Mouse (Mus musculus) lung, adult 2 months (tissue): Measurements from ENCODE around the gene Spata33. TPM values are rescaled to one million over a fixed set of nuclear protein-coding genes. Genes with fewer than 3 reads are reported as not detected.
"Not testable (repeated sequence)": the region's sequence is repeated elsewhere in the genome, so short reads cannot be mapped to it uniquely, and the experiment has no call there.

Source experiments
- DNase-seq: peaks from one replicate; pipeline ENCODE4 v3.0.0; 2022
- H3K4me1 ChIP-seq: fragments of 200-500 bp; 2 replicates; pipeline ENCODE4 v1.6.1; 2011; ENCODE audit warnings: low read length; ENCODE audit not compliant: control insufficient read depth, insufficient read depth
- H3K4me3 ChIP-seq: fragments of 200-500 bp; replicated peaks from 2 replicates; pipeline ENCODE3; 2011; ENCODE audit warnings: low read depth, mild to moderate bottlenecking, control low read depth, low read length; ENCODE audit errors: extremely low read depth
- CTCF ChIP-seq: fragments of 200-500 bp; IDR thresholded peaks from 2 replicates; pipeline ENCODE4 v1.5.1; 2011; ENCODE audit warnings: mild to moderate bottlenecking, low read length, control low read depth; ENCODE audit not compliant: insufficient read depth
- POLR2A ChIP-seq: fragments of 200-500 bp; IDR thresholded peaks from 2 replicates; pipeline ENCODE4 v1.6.1; 2011; ENCODE audit warnings: low read depth, mild to moderate bottlenecking, control low read depth, low read length, borderline replicate concordance; ENCODE audit errors: extremely low read depth
- WGBS: fragments of 180-500 bp; shearing (Covaris S2); methylation state at CpG from one replicate; pipeline ENCODE4 v1.1.7; 2018; 5-methylcytosine and 5-hydroxymethylcytosine counted together
- polyA plus RNA-seq: library from polyadenylated mRNA; depleted of rRNA; stranded (reverse); fragments of >200 nt; gene quantifications from 2 replicates; pipeline ENCODE4 v1.2.3, GENCODE M21; 2012; rRNA removed

Gene Spata33
- polyA plus RNA-seq, result 2.8 and 3.1 TPM in 2 replicates

DNA sequence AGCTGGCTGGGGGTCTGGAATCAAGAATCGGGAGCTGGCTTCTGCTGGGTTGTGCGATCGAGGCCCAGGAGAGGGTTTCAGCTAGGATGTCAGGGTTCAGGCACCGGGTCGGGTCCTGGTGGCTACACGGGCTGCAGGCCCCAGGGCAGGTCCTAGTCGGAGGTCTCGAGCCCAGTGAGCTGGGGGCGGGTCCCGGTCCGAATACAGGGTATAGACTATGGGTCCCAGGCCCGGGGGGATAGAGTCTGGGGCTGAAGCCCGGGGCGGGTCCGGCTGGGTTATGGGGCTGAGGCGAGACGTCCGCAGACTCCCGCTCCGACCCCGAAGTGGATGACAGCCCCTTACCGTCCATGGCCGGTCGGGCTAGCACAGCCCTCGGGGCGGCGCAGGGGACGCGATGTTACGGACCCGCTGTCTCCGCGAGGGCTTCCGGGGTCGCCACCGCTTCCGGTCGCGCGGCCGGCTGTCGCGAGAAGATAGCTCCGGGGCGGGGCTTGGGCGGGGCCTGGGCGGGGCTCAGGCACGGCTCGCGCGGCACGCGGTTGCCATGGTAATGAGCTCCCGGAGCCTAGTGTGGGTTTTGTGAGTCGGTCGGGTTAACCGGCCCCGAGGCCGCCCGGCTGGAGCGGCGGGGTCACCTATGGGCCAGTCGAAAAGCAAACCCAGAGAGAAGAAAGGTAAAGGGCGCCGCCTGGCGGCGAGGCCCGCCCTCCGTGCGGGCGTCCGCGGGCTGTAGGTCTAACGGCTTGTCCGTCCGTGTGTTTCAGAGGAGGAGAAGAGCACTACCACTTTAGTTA lies at the start of gene Spata33, which contains the start of gene Chmp1a:
Gene Spata33 (plus strand): TSS at position 512 of the 797 bp plus-strand sequence.
Gene Chmp1a (minus strand): TSS at position 443 of the 797 bp plus-strand sequence.
- peak; percentile 86 for DNase-seq
- H3K4me3 ChIP-seq, result peak within 1 kb of the TSS; percentile 89
- TF ChIP-seq CTCF, result peak; percentile 50
- peak; percentile 91 for TF ChIP-seq POLR2A
- H3K4me1 ChIP-seq, result 0 out of 2 replicates have a peak, but pooled peaks cover 2% of the 10 kb centered on the region
- under 1% methylated on average over 76 of the region's 76 CpGs for WGBS

DNA sequence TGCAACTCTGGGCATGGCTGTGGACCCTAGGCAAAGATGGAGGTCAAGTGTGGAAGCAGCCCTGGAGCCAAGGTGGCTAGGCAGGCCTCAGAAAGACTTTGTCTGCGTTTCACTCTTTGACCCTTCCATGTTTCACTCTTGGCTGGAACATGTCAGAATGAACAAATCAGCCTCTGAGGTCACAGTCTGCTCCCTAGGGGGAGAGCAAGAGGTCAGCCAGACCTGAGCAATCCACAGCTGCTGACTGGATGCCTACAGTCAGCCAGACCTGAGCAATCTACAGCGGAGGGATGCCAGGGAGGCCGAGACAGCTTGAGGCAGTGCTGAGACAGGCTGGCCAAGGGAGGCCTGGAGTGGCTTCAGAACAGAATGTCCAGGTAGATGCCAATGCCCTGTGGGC lies 31.2 kb upstream of the Spata33 start:
- no peaks in the 10 kb centered on the region for H3K4me1 ChIP-seq
- DNase-seq, result no peak
- H3K4me3 ChIP-seq, result no peak overlapping the region
- TF ChIP-seq CTCF (no peak), POLR2A (no peak)
- WGBS, result 51% methylated on average over 3 of the region's 3 CpGs

DNA sequence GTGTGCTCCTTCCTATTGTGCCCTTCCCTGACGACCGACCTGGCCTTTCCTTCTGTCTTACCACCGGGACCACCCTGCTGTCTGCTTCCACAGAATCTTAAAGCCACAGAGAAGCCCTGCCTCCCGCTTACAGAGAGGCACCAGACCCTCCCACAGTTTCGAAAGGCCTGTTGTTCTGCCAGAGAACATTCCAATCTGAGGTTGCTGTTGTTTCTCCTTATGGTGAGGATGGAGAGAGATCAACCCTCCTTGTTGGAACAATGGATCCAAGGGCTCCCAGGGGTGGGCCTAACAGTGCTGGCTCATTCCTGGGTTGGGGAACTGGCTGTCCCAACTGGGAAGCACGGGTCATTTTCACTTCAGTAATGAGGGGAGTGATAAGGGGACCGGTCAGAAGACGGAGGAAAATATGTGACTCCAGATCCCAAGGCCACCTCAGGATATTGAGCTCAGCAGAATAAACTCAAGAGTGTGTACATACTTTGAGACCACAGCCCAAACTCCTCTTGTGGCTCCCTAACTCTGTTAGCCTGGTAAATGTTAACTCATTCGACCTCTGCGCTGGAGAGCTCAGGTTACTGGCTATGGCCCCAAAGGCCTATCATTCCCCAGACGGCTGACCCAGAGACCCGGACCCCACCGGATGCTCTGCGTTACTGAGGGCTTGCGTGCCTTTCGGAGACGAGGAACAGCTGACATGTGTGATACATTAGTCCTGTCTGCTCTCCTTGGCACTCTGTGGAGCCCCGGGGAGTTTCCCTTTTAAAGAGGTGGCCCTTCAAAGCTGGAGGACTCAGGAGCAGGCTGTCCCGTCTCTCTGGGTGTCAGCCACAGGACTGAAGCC lies 26.8 kb upstream of the Spata33 start, which contains the start of gene Dpep1:
Gene Dpep1 (plus strand): TSS at position 677 of the 844 bp plus-strand sequence.
- DNase-seq, result peak; percentile 31
- Histone ChIP-seq H3K4me1 (no peaks in the 10 kb centered on the region; the same call in 1 of the 2 replicates), H3K4me3 (peak within 1 kb of the TSS; percentile 62)
- WGBS, result 25% methylated on average over 19 of the region's 19 CpGs
- TF ChIP-seq POLR2A, result peak; percentile 50; the same call in 1 of the 2 replicates
- no peak for TF ChIP-seq CTCF

DNA sequence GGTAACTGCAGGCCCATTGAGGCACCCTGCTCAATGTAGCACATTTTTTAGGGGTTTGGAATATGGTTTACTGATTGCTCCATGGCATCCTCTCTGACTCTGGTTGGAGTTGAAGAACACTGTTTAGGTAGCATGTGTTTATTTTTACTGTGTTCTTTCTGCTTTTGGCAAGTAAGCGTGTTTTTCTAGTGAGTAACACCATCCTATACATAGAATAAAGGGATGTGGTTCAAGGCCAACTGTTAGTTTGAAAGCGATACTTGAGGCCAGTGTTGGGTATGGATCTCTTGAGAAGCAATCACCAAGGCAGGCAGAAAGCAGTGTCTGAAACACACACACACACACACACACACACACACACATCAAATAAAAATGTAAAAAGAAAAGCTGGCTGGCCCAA lies 24.6 kb upstream of the Spata33 start:
- no peak for DNase-seq
- H3K4me3 ChIP-seq, result no peak overlapping the region
- no peaks in the 10 kb centered on the region; the same call in 1 of the 2 replicates for H3K4me1 ChIP-seq
- 78% methylated on average over 2 of the region's 2 CpGs for WGBS
- TF ChIP-seq CTCF (no peak), POLR2A (no peak)

DNA sequence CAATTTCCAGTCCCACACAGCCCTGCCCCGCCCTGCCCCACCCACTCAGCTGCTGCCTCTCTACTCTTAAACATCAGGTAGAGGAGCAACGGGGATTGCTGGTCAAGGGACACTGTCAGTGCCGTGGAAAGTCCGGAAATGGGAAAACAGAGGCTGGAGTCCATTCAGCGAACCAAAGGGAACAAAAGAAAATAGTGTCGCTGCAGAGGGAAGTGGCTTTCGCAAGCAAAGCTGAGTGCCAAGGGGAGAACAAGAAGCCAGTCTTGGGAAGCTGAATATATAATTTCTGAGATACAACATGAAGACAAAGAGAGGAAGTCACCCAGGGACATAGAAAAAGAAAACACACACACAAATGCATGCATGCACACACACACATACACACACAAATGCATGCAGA lies 23.8 kb upstream of the Spata33 start:
- WGBS, result 31% methylated on average over 7 of the region's 7 CpGs

DNA sequence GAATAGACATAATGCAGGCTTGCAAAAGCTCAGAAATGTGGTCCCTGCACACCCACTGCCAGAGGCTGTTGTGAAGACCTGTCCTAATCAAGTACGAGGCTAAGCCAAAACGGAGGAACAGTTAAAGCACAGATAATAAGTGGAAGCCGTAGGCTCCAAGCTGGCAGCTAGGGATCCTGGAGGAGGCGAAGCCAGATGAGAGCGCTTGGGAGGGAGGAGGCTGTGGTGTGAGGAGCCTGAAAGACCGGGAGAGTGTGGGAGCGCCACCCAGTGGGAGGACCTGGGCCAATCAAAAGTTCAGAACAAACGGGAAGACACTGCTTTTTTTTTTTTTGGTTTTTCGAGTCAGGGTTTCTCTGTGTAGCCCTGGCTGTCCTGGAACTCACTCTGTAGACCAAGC lies 22.0 kb upstream of the Spata33 start:
- TF ChIP-seq POLR2A (no peak), CTCF (peak; percentile 70)
- no peaks in the 10 kb centered on the region; the same call in 1 of the 2 replicates for H3K4me1 ChIP-seq
- DNase-seq, result peak; percentile 58
- H3K4me3 ChIP-seq, result no peak overlapping the region
- WGBS, result 3% methylated on average over 9 of the region's 9 CpGs

More for the DNA sequence above, 23.8 kb upstream of the Spata33 start:
- TF ChIP-seq CTCF (no peak), POLR2A (0 out of 2 replicates have a peak, but pooled peaks have one; percentile 2)
- Histone ChIP-seq H3K4me3 (no peak overlapping the region), H3K4me1 (no peaks in the 10 kb centered on the region; the same call in 1 of the 2 replicates)
- no peak for DNase-seq

DNA sequence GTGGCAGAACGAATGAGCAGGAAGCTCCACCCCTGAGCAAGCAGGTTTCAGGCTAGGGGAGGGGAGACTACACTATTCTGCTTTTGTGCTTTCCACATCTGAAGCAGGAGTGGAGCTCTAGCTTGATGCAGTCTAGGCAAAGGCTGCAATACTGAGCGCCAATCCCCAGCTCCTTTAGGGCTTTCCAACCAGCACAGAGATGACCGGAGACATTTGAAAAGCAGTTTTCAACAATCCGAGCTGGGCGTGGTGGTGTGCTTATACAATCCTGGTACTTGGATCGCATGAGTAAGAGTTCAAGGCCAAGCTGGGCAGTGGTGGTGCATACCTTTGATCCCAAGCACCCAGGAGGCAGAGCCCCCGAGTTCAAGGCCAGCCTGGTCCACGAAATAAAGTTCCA lies 20.7 kb upstream of the Spata33 start:
- WGBS, result 42% methylated on average over 8 of the region's 8 CpGs
- Histone ChIP-seq H3K4me1 (no peaks in the 10 kb centered on the region; the same call in 1 of the 2 replicates), H3K4me3 (no peak overlapping the region)
- TF ChIP-seq POLR2A (no peak), CTCF (no peak)
- no peak for DNase-seq

DNA sequence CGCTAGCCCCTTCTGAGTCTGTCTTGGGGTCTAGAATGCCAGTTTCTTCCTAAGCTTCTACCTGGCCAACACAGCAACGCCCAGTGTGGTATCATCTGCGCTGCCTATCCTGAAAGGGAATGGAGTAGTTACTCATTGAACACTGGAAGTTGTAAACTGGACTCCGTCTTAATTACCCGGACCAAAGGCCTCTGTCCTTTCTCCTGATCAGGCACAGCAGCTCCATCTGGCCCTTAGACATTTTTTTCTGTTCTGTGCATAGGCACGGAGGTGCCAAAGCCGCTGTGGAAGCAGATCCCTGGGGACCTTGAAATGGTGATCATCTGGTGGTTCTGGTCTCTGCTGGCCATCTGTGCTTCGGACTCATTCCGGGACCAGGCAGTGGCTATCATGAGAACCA lies 18.9 kb upstream of the Spata33 start:
- Histone ChIP-seq H3K4me1 (no peaks in the 10 kb centered on the region; the same call in 1 of the 2 replicates), H3K4me3 (no peak overlapping the region)
- 94% methylated on average over 9 of the region's 9 CpGs for WGBS
- no peak for DNase-seq
- no peak for TF ChIP-seq POLR2A
- no peak for TF ChIP-seq CTCF

DNA sequence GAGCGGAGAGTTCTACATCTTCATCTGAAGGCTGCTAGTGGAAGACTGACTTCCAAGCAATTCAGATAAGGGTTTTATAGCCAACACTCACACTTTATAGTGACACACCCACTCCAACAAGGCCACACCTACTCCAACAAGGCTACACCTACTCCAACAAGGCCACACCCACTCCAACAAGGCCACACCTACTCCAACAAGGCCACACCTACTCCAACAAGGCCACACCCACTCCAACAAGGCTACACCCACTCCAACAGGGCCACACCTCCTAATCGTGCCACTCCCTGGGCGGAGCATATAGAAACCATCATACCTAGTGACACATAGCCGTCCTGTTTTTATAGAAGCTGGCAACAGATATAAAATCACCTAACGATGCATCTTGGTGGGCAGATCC lies 15.6 kb upstream of the Spata33 start:
- not testable (repeated sequence) for DNase-seq, H3K4me3 ChIP-seq, H3K4me1 ChIP-seq
- 71% methylated on average over 5 of the region's 5 CpGs for WGBS

DNA sequence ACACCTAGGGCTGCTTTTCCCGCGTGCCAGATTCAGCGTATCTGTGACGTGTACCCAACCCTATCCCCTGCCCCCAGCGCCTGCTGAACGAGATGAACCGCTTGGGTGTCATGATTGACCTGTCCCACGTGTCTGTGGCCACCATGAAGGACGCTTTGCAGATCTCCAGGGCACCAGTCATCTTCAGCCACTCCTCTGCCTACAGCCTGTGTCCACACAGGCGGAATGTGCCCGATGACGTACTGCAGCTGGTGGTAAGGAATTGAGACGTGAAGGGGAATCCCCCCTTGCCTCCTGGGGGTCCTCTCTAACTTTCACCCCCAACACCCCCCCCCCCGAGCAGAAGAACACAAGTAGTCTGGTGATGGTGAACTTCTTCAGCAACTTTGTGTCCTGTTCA lies 12.8 kb upstream of the Spata33 start:
- WGBS, result 44% methylated on average over 14 of the region's 14 CpGs
- Histone ChIP-seq H3K4me3 (no peak overlapping the region), H3K4me1 (no peaks in the 10 kb centered on the region)
- no peak for DNase-seq
- TF ChIP-seq POLR2A (no peak), CTCF (no peak)
